Mouse (Mus musculus) CH12.LX (cell line): Measurements from ENCODE around the gene Cd2bp2. TPM values are rescaled to one million over a fixed set of nuclear protein-coding genes. Genes with fewer than 3 reads are reported as not detected.
A peak's percentile ranks its signal among the peaks of the same experiment; 100 is the strongest.

ENCODE experiments used
- DNase-seq: peaks from one replicate; pipeline ENCODE4 v3.0.0-alpha.2; 2013; ENCODE audit errors: extremely low read depth
- H3K27ac ChIP-seq: 2 replicates; pipeline ENCODE4 v1.5.1; 2012; ENCODE audit warnings: low read depth, mild to moderate bottlenecking, control low read depth, moderate library complexity; ENCODE audit not compliant: insufficient read depth
- H3K27me3 ChIP-seq: replicated peaks from 2 replicates; pipeline ENCODE3; 2012; ENCODE audit warnings: inconsistent platforms
- H3K36me3 ChIP-seq, 2 experiments: replicated peaks in 1 of 2; 2 replicates each; pipeline versions ENCODE3 to v1.6.1; 2012; ENCODE audit warnings: inconsistent platforms in 1 of 2, low read length in 1 of 2, mild to moderate bottlenecking in 1 of 2, mixed read lengths in 1 of 2, moderate library complexity in 1 of 2; ENCODE audit not compliant: control insufficient read depth in 1 of 2, insufficient read depth in 1 of 2
- H3K4me1 ChIP-seq, 2 experiments: 2 replicates each; pipeline ENCODE4 v1.6.1; 2012; ENCODE audit warnings: inconsistent platforms in 1 of 2, moderate library complexity in 1 of 2; ENCODE audit not compliant: insufficient read depth in 2 of 2, control insufficient read depth in 1 of 2
- H3K4me2 ChIP-seq: 2 replicates; pipeline ENCODE4 v1.6.1; 2012; ENCODE audit warnings: low read depth, mild to moderate bottlenecking, control low read depth; ENCODE audit not compliant: poor library complexity, insufficient read depth, severe bottlenecking
- H3K4me3 ChIP-seq, 3 experiments: fragments of 150-350 bp in 1 of 3; sonication (generic) in 1 of 3; replicated peaks in 1 of 3; 2 replicates each; pipeline versions ENCODE3 to v1.5.1; 2011 to 2012; ENCODE audit warnings: low read depth in 2 of 3, low read length in 2 of 3, mild to moderate bottlenecking in 2 of 3, moderate library complexity in 2 of 3, control low read depth in 1 of 3, improper control_type of control experiment in 1 of 3, inconsistent platforms in 1 of 3, mixed read lengths in 1 of 3; ENCODE audit not compliant: poor library complexity in 1 of 3
- H3K79me2 ChIP-seq: replicated peaks from 2 replicates; pipeline ENCODE4 v1.6.1; 2012; ENCODE audit warnings: mild to moderate bottlenecking, moderate library complexity; ENCODE audit not compliant: control insufficient read depth, poor library complexity, insufficient read depth, severe bottlenecking; ENCODE audit errors: extremely low read depth
- H3K9ac ChIP-seq: 2 replicates; pipeline ENCODE4 v1.6.1; 2012; ENCODE audit warnings: low read depth, mild to moderate bottlenecking, control low read depth, moderate library complexity; ENCODE audit not compliant: insufficient read depth
- H3K9me3 ChIP-seq: replicated peaks from 2 replicates; pipeline ENCODE3; 2012; ENCODE audit warnings: low read length, inconsistent platforms, mixed read lengths
- CTCF ChIP-seq, 2 experiments: IDR thresholded peaks in 1 of 2; conservative IDR thresholded peaks in 1 of 2; 2 replicates each; pipeline ENCODE4 v1.5.1; 2011 to 2012; ENCODE audit warnings: low read depth in 2 of 2, low read length in 2 of 2, improper control_type of control experiment in 1 of 2, inconsistent platforms in 1 of 2, mild to moderate bottlenecking in 1 of 2, moderate library complexity in 1 of 2
- E2F4 ChIP-seq: IDR thresholded peaks from 2 replicates; pipeline ENCODE4 v1.6.1; 2011; ENCODE audit warnings: low read depth, low read length, improper control_type of control experiment; ENCODE audit not compliant: insufficient replicate concordance
- ELF1 ChIP-seq: IDR thresholded peaks from 2 replicates; pipeline ENCODE4 v1.6.1; 2014; ENCODE audit warnings: low read depth, mild to moderate bottlenecking, inconsistent platforms, low read length, improper control_type of control experiment
- GABPA ChIP-seq: IDR thresholded peaks from 2 replicates; pipeline ENCODE4 v1.6.1; 2012; ENCODE audit warnings: low read depth, low read length, improper control_type of control experiment, inconsistent platforms; ENCODE audit not compliant: insufficient replicate concordance
- HCFC1 ChIP-seq: IDR thresholded peaks from 2 replicates; pipeline ENCODE4 v1.6.1; 2012; ENCODE audit warnings: low read depth, mild to moderate bottlenecking, inconsistent platforms, low read length, improper control_type of control experiment
- KAT2A ChIP-seq: IDR thresholded peaks from 2 replicates; pipeline ENCODE4 v1.6.1; 2012; ENCODE audit warnings: low read length, improper control_type of control experiment, inconsistent platforms; ENCODE audit not compliant: insufficient replicate concordance
- MAX ChIP-seq: IDR thresholded peaks from 2 replicates; pipeline ENCODE4 v1.6.1; 2011; ENCODE audit warnings: low read length, improper control_type of control experiment
- MAZ ChIP-seq: IDR thresholded peaks from 2 replicates; pipeline ENCODE4 v1.6.1; 2012; ENCODE audit warnings: low read depth, mild to moderate bottlenecking, inconsistent platforms, low read length, improper control_type of control experiment, moderate library complexity
- NELFE ChIP-seq: IDR thresholded peaks from 2 replicates; pipeline ENCODE4 v1.6.1; 2011; ENCODE audit warnings: low read depth, low read length, improper control_type of control experiment
- NRF1 ChIP-seq: IDR thresholded peaks from 2 replicates; pipeline ENCODE4 v1.6.1; 2014; ENCODE audit warnings: low read depth, mild to moderate bottlenecking, inconsistent platforms, low read length, improper control_type of control experiment, moderate library complexity
- POLR2AphosphoS2 ChIP-seq: IDR thresholded peaks from 2 replicates; pipeline ENCODE4 v1.6.1; 2011; ENCODE audit warnings: low read depth, low read length, improper control_type of control experiment
- RAD21 ChIP-seq: IDR thresholded peaks from 2 replicates; pipeline ENCODE4 v1.6.1; 2011; ENCODE audit warnings: low read depth, mild to moderate bottlenecking, low read length, improper control_type of control experiment, moderate library complexity
- RCOR1 ChIP-seq: conservative IDR thresholded peaks from 2 replicates; pipeline ENCODE4 v1.6.1; 2012; ENCODE audit warnings: low read depth, mild to moderate bottlenecking, inconsistent platforms, low read length, improper control_type of control experiment
- SIN3A ChIP-seq: IDR thresholded peaks from 2 replicates; pipeline ENCODE4 v1.6.1; 2012; ENCODE audit warnings: low read length, improper control_type of control experiment, inconsistent platforms
- SMC3 ChIP-seq: IDR thresholded peaks from 2 replicates; pipeline ENCODE4 v1.6.1; 2011; ENCODE audit warnings: low read depth, low read length, improper control_type of control experiment
- TBP ChIP-seq: conservative IDR thresholded peaks from 2 replicates; pipeline ENCODE4 v1.6.1; 2011; ENCODE audit warnings: low read depth, low read length, improper control_type of control experiment
- UBTF ChIP-seq: IDR thresholded peaks from 2 replicates; pipeline ENCODE4 v1.6.1; 2012; ENCODE audit warnings: low read depth, mild to moderate bottlenecking, inconsistent platforms, low read length, improper control_type of control experiment, moderate library complexity
- USF1 ChIP-seq: IDR thresholded peaks from 2 replicates; pipeline ENCODE4 v1.6.1; 2014; ENCODE audit warnings: low read depth, mild to moderate bottlenecking, inconsistent platforms, low read length, improper control_type of control experiment
- USF2 ChIP-seq: conservative IDR thresholded peaks from 2 replicates; pipeline ENCODE4 v1.6.1; 2011; ENCODE audit warnings: low read depth, low read length, improper control_type of control experiment
- ZKSCAN1 ChIP-seq: IDR thresholded peaks from 2 replicates; pipeline ENCODE4 v1.6.1; 2012; ENCODE audit warnings: low read depth, inconsistent platforms, low read length, improper control_type of control experiment, borderline replicate concordance
- ZNF384 ChIP-seq: IDR thresholded peaks from 2 replicates; pipeline ENCODE4 v1.6.1; 2012; ENCODE audit warnings: low read depth, low read length, improper control_type of control experiment, inconsistent platforms
- dilution Hi-C: fragments of 300-500 bp; cut with MboI; formaldehyde crosslinking; loops from 2 replicates; pipeline ENCODE4 v1.14.3; 2020; ENCODE audit warnings: low sequenced_read_pairs; ENCODE audit not compliant: extremely low pct_unique_long_range_greater_than_20kb, extremely low pct_ligation_motif_present
- in situ Hi-C: fragments of 300-500 bp; cut with MboI; formaldehyde crosslinking; loops from 3 replicates; pipeline ENCODE4 v1.14.3; 2019; ENCODE audit warnings: low sequenced_read_pairs, low pct_ligation_motif_present, low pct_unique_long_range_greater_than_20kb, mixed read lengths
- polyA plus RNA-seq: library from polyadenylated mRNA; unstranded; fragments of >175 nt; gene quantifications from 2 replicates; pipeline ENCODE4 v1.2.1, GENCODE M21; 2012; ENCODE audit warnings: low read depth; ENCODE audit not compliant: insufficient read length
- total RNA-seq, 2 experiments: library from RNA; depleted of rRNA; stranded (reverse); fragments of 300-350 nt in 1 of 2; fragments of >200 nt in 1 of 2; gene quantifications; 2 replicates each; pipeline ENCODE4 v1.2.3; 2012 to 2014

The Cd2bp2 gene
- total and polyA plus RNA-seq, 3 experiments: 57.4 to 66.8 (median 62.4) TPM

GRCm38 (mm10) chr7:127214981-127215871 lies 19.4 kb upstream of the Cd2bp2 start:
- peaks cover 26 to 44% of the 10 kb centered on the region in 2 experiments for H3K36me3 ChIP-seq
- peaks cover 18% of the 10 kb centered on the region for H3K79me2 ChIP-seq
- H3K27me3 ChIP-seq: no peaks in the 10 kb centered on the region
- H3K4me1 ChIP-seq: peaks cover 17 to 63% of the 10 kb centered on the region in 2 experiments
- in situ Hi-C loops (no loop called here), dilution Hi-C loops (no loop called here)
- H3K9me3 ChIP-seq: no peaks in the 10 kb centered on the region
- H3K4me3 ChIP-seq: no peak overlapping the region
- H3K27ac ChIP-seq: no peak overlapping the region
- no peak overlapping the region for H3K9ac ChIP-seq
- TF ChIP-seq ELF1: peak; percentile 59; the same call in 1 of the 2 replicates
- no peak for TF ChIP-seq MAX
- 0 out of 2 replicates have a peak, but pooled peaks have one; percentile 19 for TF ChIP-seq TBP
- TF ChIP-seq USF1: no peak
- TF ChIP-seq SIN3A: no peak
- peak; percentile 81 to 87 for TF ChIP-seq CTCF (conservative IDR thresholded peaks at IDR 0.05 in 1 of 2, IDR thresholded peaks at IDR 0.05 in 1 of 2; ENCODE audit: low read depth in 2 of 2, low read length in 2 of 2)
- TF ChIP-seq USF2: no peak
- peak; percentile 33 for TF ChIP-seq RAD21
- no peak for TF ChIP-seq KAT2A
- TF ChIP-seq HCFC1: no peak
- TF ChIP-seq POLR2AphosphoS2: no peak
- peak; percentile 65 for TF ChIP-seq SMC3
- TF ChIP-seq ZNF384: no peak
- TF ChIP-seq NRF1: no peak
- TF ChIP-seq GABPA: no peak
- no peak overlapping the region for H3K4me2 ChIP-seq
- peak; percentile 76 for DNase-seq

- Histone ChIP-seq H3K27ac (no peak overlapping the region), H3K4me1 (peaks cover 16 to 61% of the 10 kb centered on the region in 2 experiments), H3K9ac (no peak overlapping the region), H3K79me2 (peaks cover 18% of the 10 kb centered on the region), H3K4me3 (no peak overlapping the region), H3K27me3 (no peaks in the 10 kb centered on the region), H3K4me2 (no peak overlapping the region), H3K36me3 (peaks cover 26 to 44% of the 10 kb centered on the region in 2 experiments), H3K9me3 (no peaks in the 10 kb centered on the region)
- DNase-seq: no peak
- in situ Hi-C loops: no loop called here
- dilution Hi-C loops: no loop called here
- no peak for TF ChIP-seq ZNF384
- no peak for TF ChIP-seq MAZ
- TF ChIP-seq NELFE: no peak
- no peak for TF ChIP-seq RCOR1
- no peak for TF ChIP-seq SMC3
- no peak for TF ChIP-seq UBTF
- TF ChIP-seq E2F4: no peak
- TF ChIP-seq ZKSCAN1: no peak
Observed at GRCm38 (mm10) chr7:127214521-127214920, 18.7 kb upstream of the Cd2bp2 start.
